Mouse (Mus musculus) hindbrain, postnatal 0 days (tissue): ENCODE data around the gene Pawr. TPM values are rescaled to one million over a fixed set of nuclear protein-coding genes. Genes with fewer than 3 reads are reported as not detected.

Experiments used
- ATAC-seq: fragments of 200-750 bp; cut with Nextera tagmentation; 2 replicates; pipeline ENCODE4 v1.8.0; 2017; ENCODE audit warnings: mild to moderate bottlenecking, moderate TSS enrichment, moderate library complexity
- DNase-seq: peaks from one replicate; pipeline ENCODE4 v3.0.0-alpha.2; 2015; ENCODE audit warnings: low spot score
- H3K27ac ChIP-seq: fragments of 300-500 bp; sonication (generic); 2 replicates; pipeline ENCODE4 v1.5.1; 2014; ENCODE audit warnings: mild to moderate bottlenecking
- H3K27me3 ChIP-seq: fragments of 300-500 bp; sonication (generic); 2 replicates; pipeline ENCODE4 v1.6.1; 2014; ENCODE audit warnings: low read length, mixed read lengths; ENCODE audit not compliant: insufficient read depth
- H3K36me3 ChIP-seq: fragments of 300-500 bp; sonication (generic); 2 replicates; pipeline ENCODE4 v1.6.1; 2014; ENCODE audit warnings: low read length, mixed read lengths; ENCODE audit not compliant: insufficient read depth
- H3K4me1 ChIP-seq: fragments of 300-500 bp; sonication (generic); 2 replicates; pipeline ENCODE4 v1.6.1; 2014; ENCODE audit warnings: antibody characterized with exemption, low read length, mixed read lengths; ENCODE audit not compliant: insufficient read depth
- H3K4me2 ChIP-seq: fragments of 300-500 bp; sonication (generic); 2 replicates; pipeline ENCODE4 v1.6.1; 2014; ENCODE audit warnings: low read depth, mild to moderate bottlenecking, low read length, moderate library complexity, mixed read lengths
- H3K4me3 ChIP-seq: fragments of 300-500 bp; sonication (generic); 2 replicates; pipeline ENCODE4 v1.5.1; 2014; ENCODE audit warnings: low read length
- H3K9ac ChIP-seq: fragments of 300-500 bp; sonication (generic); replicated peaks from 2 replicates; pipeline ENCODE4 v1.6.1; 2014; ENCODE audit warnings: mild to moderate bottlenecking, low read length, moderate library complexity, mixed read lengths
- H3K9me3 ChIP-seq: fragments of 300-500 bp; sonication (generic); 2 replicates; pipeline ENCODE4 v1.6.1; 2016; ENCODE audit warnings: low read length, mixed read lengths
- CTCF ChIP-seq: IDR thresholded peaks from 2 replicates; pipeline ENCODE4 v1.5.1; 2016; ENCODE audit warnings: antibody characterized with exemption, control low read depth, low read depth
- WGBS: fragments of 180-500 bp; shearing (Covaris S2); extraction: QIAGEN DNeasy Blood & Tissue Kit; methylation state at CpG from one replicate; pipeline ENCODE4 v1.1.7; 2014; 5-methylcytosine and 5-hydroxymethylcytosine counted together
- polyA plus RNA-seq: library from polyadenylated mRNA; unstranded; fragments of >200 nt; fragmentation: Nextera tagmentation; extraction: Ambion mirVana; gene quantifications from 2 replicates; pipeline ENCODE4 v1.2.1, GENCODE M21; 2015
- total RNA-seq: library from RNA; depleted of rRNA; stranded (reverse); fragments of >200 nt; gene quantifications from 2 replicates; pipeline ENCODE4 v1.2.3, GENCODE M21; 2014

Pawr gene
- total and polyA plus RNA-seq, 2 experiments from 2014 or later, result 3.0 to 4.7 TPM

- no peak for ATAC-seq
- no peak overlapping the region for H3K9ac ChIP-seq
- WGBS, result 48% methylated on average over 7 of the region's 7 CpGs
These were observed 40.3 kb downstream of the Pawr start for GRCm38 (mm10) chr10:108372258-108372657.

GRCm38 (mm10) chr10:108372858-108373257 lies 40.9 kb downstream of the Pawr start:
- H3K4me2 ChIP-seq, result no peak overlapping the region

More at GRCm38 (mm10) chr10:108372258-108372657, 40.3 kb downstream of the Pawr start:
- H3K4me1 ChIP-seq, result no peaks in the 10 kb centered on the region
- no peaks in the 10 kb centered on the region for H3K36me3 ChIP-seq
- no peaks in the 10 kb centered on the region for H3K9me3 ChIP-seq
- H3K27ac ChIP-seq, result no peak overlapping the region
- no peaks in the 10 kb centered on the region for H3K27me3 ChIP-seq
- no peak overlapping the region for H3K4me2 ChIP-seq
- H3K4me3 ChIP-seq, result no peak overlapping the region
- DNase-seq, result no peak
- no peak for TF ChIP-seq CTCF

GRCm38 (mm10) chr10:108375796-108376195 lies 43.9 kb downstream of the Pawr start:
- Histone ChIP-seq H3K4me2 (no peak overlapping the region), H3K36me3 (no peaks in the 10 kb centered on the region), H3K4me1 (no peaks in the 10 kb centered on the region), H3K27ac (no peak overlapping the region), H3K4me3 (no peak overlapping the region), H3K27me3 (no peaks in the 10 kb centered on the region), H3K9ac (no peak overlapping the region), H3K9me3 (no peaks in the 10 kb centered on the region)
- DNase-seq (no peak), ATAC-seq (no peak)
- WGBS, result 94% methylated on average over 8 of the region's 8 CpGs
- no peak for TF ChIP-seq CTCF

More at GRCm38 (mm10) chr10:108372858-108373257, 40.9 kb downstream of the Pawr start:
- H3K36me3 ChIP-seq, result no peaks in the 10 kb centered on the region
- H3K9me3 ChIP-seq, result no peaks in the 10 kb centered on the region
- H3K4me3 ChIP-seq, result no peak overlapping the region
- DNase-seq (no peak), ATAC-seq (no peak)
- H3K27ac ChIP-seq, result no peak overlapping the region
- H3K4me1 ChIP-seq, result no peaks in the 10 kb centered on the region
- H3K9ac ChIP-seq, result no peak overlapping the region
- no peak for TF ChIP-seq CTCF
- no peaks in the 10 kb centered on the region for H3K27me3 ChIP-seq
- 93% methylated on average over 5 of the region's 5 CpGs for WGBS

- TF ChIP-seq CTCF, result no peak
- Histone ChIP-seq H3K27ac (no peak overlapping the region), H3K9ac (no peak overlapping the region), H3K9me3 (no peaks in the 10 kb centered on the region), H3K4me2 (no peak overlapping the region), H3K36me3 (no peaks in the 10 kb centered on the region), H3K27me3 (no peaks in the 10 kb centered on the region), H3K4me1 (no peaks in the 10 kb centered on the region), H3K4me3 (no peak overlapping the region)
- DNase-seq, result no peak
- ATAC-seq, result no peak
- WGBS, result 92% methylated on average over 4 of the region's 4 CpGs
These were observed 44.4 kb downstream of the Pawr start for GRCm38 (mm10) chr10:108376366-108376765.

GRCm38 (mm10) chr10:108377369-108377768 lies 45.4 kb downstream of the Pawr start:
- no peak for DNase-seq
- no peaks in the 10 kb centered on the region for H3K4me1 ChIP-seq
- no peak overlapping the region for H3K4me3 ChIP-seq
- no peak for TF ChIP-seq CTCF
- H3K36me3 ChIP-seq, result no peaks in the 10 kb centered on the region
- no peaks in the 10 kb centered on the region for H3K27me3 ChIP-seq
- H3K9ac ChIP-seq, result no peak overlapping the region
- no peak for ATAC-seq
- 94% methylated on average over 7 of the region's 7 CpGs for whole genome bisulfite sequencing
- H3K9me3 ChIP-seq, result no peaks in the 10 kb centered on the region
- no peak overlapping the region for H3K4me2 ChIP-seq
- H3K27ac ChIP-seq, result no peak overlapping the region

- WGBS, result 88% methylated on average over 6 of the region's 6 CpGs
- no peak for TF ChIP-seq CTCF
These were observed 46.1 kb downstream of the Pawr start for GRCm38 (mm10) chr10:108378062-108378461.

GRCm38 (mm10) chr10:108378479-108378878 lies 46.6 kb downstream of the Pawr start:
- no peaks in the 10 kb centered on the region for H3K36me3 ChIP-seq
- H3K27ac ChIP-seq, result no peak overlapping the region

More at GRCm38 (mm10) chr10:108378062-108378461, 46.1 kb downstream of the Pawr start:
- Histone ChIP-seq H3K27ac (no peak overlapping the region), H3K9ac (no peak overlapping the region), H3K4me3 (no peak overlapping the region), H3K4me1 (no peaks in the 10 kb centered on the region), H3K4me2 (no peak overlapping the region), H3K27me3 (no peaks in the 10 kb centered on the region), H3K9me3 (no peaks in the 10 kb centered on the region), H3K36me3 (no peaks in the 10 kb centered on the region)
- no peak for DNase-seq
- no peak for ATAC-seq

More at GRCm38 (mm10) chr10:108378479-108378878, 46.6 kb downstream of the Pawr start:
- ATAC-seq, result no peak
- TF ChIP-seq CTCF, result no peak
- Histone ChIP-seq H3K9ac (no peak overlapping the region), H3K4me1 (no peaks in the 10 kb centered on the region), H3K27me3 (no peaks in the 10 kb centered on the region), H3K4me3 (no peak overlapping the region), H3K4me2 (no peak overlapping the region), H3K9me3 (no peaks in the 10 kb centered on the region)
- DNase-seq, result no peak
- 87% methylated on average over 5 of the region's 5 CpGs for WGBS
